Mouse (Mus musculus) cerebellum, postnatal 10 days (tissue): ENCODE results near the gene Cypt2.
"Not testable (repeated sequence)": the region's sequence is repeated elsewhere in the genome, so short reads cannot be mapped to it uniquely, and the experiment has no call there.

Source experiments
- DNase-seq, 2 experiments: peaks; one replicate each; pipeline ENCODE4 v3.0.0; 2021; ENCODE audit warnings: mixed read lengths in 2 of 2

The Cypt2 gene

DNA sequence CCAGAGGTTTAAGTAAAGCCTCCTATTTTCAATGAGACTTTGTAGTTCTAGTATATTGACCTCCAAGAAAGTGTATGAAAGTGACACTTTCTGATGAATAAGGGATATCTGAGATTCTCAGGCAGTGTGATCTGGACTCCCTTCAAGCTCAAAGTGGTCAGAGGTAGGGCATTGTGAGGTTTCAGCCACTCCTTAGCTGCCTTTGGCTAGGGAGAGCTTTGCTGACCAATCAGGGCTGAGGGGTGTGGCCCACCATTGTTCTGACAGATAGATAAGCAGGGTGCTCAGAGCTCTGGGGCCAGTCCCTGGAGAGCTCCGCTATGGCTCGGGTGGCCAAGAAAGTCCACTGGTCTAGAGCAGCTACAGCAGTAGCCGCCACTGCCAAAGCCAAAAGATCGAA lies at the start of gene Cypt2:
Gene Cypt2 (plus strand): TSS at position 301 of the 400 bp plus-strand sequence.
- not testable (repeated sequence) for DNase-seq

DNA sequence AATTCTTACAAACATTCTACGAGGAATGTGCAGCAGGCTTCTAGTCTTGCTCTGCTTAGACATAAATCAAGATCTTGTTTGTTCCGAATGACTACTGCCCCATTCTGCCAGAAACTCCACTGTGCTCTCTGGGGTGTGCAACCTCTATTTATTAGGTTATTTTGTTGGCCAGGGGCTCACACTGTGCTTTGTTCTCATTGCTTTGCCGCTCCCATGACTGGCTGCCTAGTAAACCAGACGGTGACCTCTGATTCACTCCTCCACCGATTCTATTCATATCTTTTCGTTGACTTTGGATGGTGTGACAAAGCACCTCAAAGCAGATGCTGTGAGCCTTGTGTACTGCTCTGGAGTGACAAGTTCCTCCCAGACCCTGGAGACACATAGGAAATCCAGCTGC lies 46.7 kb downstream of the Cypt2 start:
- no peak for DNase-seq
